Mouse (Mus musculus) intestine, postnatal 0 days (tissue): ENCODE data around the gene Arhgap24. TPM values are rescaled to one million over a fixed set of nuclear protein-coding genes. Genes with fewer than 3 reads are reported as not detected.

ENCODE experiments used
- ATAC-seq: fragments of 200-750 bp; cut with Nextera tagmentation; 2 replicates; pipeline ENCODE4 v1.8.0; 2017; ENCODE audit warnings: mild to moderate bottlenecking, moderate TSS enrichment, moderate library complexity
- H3K27ac ChIP-seq: fragments of 300-500 bp; sonication (generic); 2 replicates; pipeline ENCODE4 v1.5.1; 2014; ENCODE audit warnings: mild to moderate bottlenecking, low read depth, low read length, moderate library complexity
- H3K27me3 ChIP-seq: fragments of 300-500 bp; sonication (generic); replicated peaks from 2 replicates; pipeline ENCODE4 v1.6.1; 2014; ENCODE audit warnings: low read length, mixed read lengths; ENCODE audit not compliant: control insufficient read depth, insufficient read depth
- H3K36me3 ChIP-seq: fragments of 300-500 bp; sonication (generic); 2 replicates; pipeline ENCODE4 v1.6.1; 2014; ENCODE audit warnings: mild to moderate bottlenecking, moderate library complexity; ENCODE audit not compliant: control insufficient read depth, insufficient read depth
- H3K4me1 ChIP-seq: fragments of 300-500 bp; sonication (generic); replicated peaks from 2 replicates; pipeline ENCODE4 v1.6.1; 2014; ENCODE audit warnings: antibody characterized with exemption, low read length, mixed read lengths; ENCODE audit not compliant: control insufficient read depth, insufficient read depth
- H3K4me2 ChIP-seq: fragments of 300-500 bp; sonication (generic); replicated peaks from 2 replicates; pipeline ENCODE4 v1.6.1; 2014; ENCODE audit warnings: low read depth, mild to moderate bottlenecking, moderate library complexity
- H3K4me3 ChIP-seq: fragments of 300-500 bp; sonication (generic); 2 replicates; pipeline ENCODE4 v1.5.1; 2014; ENCODE audit warnings: low read depth, low read length
- H3K9ac ChIP-seq: fragments of 300-500 bp; sonication (generic); 2 replicates; pipeline ENCODE4 v1.6.1; 2014; ENCODE audit warnings: mild to moderate bottlenecking, low read depth, low read length
- H3K9me3 ChIP-seq: fragments of 300-500 bp; sonication (generic); 2 replicates; pipeline ENCODE4 v1.6.1; 2016; ENCODE audit warnings: mixed run types; ENCODE audit not compliant: control insufficient read depth
- CTCF ChIP-seq: sonication (generic); IDR thresholded peaks from 2 replicates; pipeline ENCODE4 v1.5.1; 2016; ENCODE audit warnings: low read depth, mild to moderate bottlenecking, control low read depth, antibody characterized with exemption, moderate library complexity
- WGBS: fragments of 180-500 bp; shearing (Covaris S2); extraction: QIAGEN DNeasy Blood & Tissue Kit; methylation state at CpG from one replicate; pipeline ENCODE4 v1.1.7; 2014; 5-methylcytosine and 5-hydroxymethylcytosine counted together
- polyA plus RNA-seq: library from polyadenylated mRNA; unstranded; fragments of >200 nt; fragmentation: Nextera tagmentation; extraction: Ambion mirVana; gene quantifications from 2 replicates; pipeline ENCODE4 v1.2.1, GENCODE M21; 2015

Gene Arhgap24
- polyA plus RNA-seq, 1 experiment from 2014 or later = 7.6 TPM

- Histone ChIP-seq H3K36me3 (no peaks in the 10 kb centered on the region), H3K4me3 (no peak overlapping the region), H3K9ac (no peak overlapping the region), H3K27me3 (no peaks in the 10 kb centered on the region), H3K4me2 (no peak overlapping the region), H3K9me3 (no peaks in the 10 kb centered on the region), H3K4me1 (no peaks in the 10 kb centered on the region), H3K27ac (no peak overlapping the region)
- WGBS = 80% methylated on average over 10 of the region's 10 CpGs
- TF ChIP-seq CTCF = no peak
- no peak for ATAC-seq
These were observed 284.5 kb downstream of the Arhgap24 start for GRCm38 (mm10) chr5:102765694-102766093.

- no peak overlapping the region for H3K27ac ChIP-seq
- no peaks in the 10 kb centered on the region for H3K4me1 ChIP-seq
- no peak for ATAC-seq
- no peaks in the 10 kb centered on the region for H3K27me3 ChIP-seq
- WGBS = 87% methylated on average over 6 of the region's 6 CpGs
- H3K9me3 ChIP-seq = no peaks in the 10 kb centered on the region
- no peak overlapping the region for H3K9ac ChIP-seq
- H3K4me2 ChIP-seq = no peak overlapping the region
- TF ChIP-seq CTCF = peak; percentile 80
- no peak overlapping the region for H3K4me3 ChIP-seq
- H3K36me3 ChIP-seq = no peaks in the 10 kb centered on the region
These were observed 285.3 kb downstream of the Arhgap24 start for GRCm38 (mm10) chr5:102766311-102767057.

GRCm38 (mm10) chr5:102767058-102767444, 285.9 kb downstream of the Arhgap24 start:
- Histone ChIP-seq H3K9ac (no peak overlapping the region), H3K4me3 (no peak overlapping the region), H3K27ac (no peak overlapping the region), H3K27me3 (no peaks in the 10 kb centered on the region), H3K36me3 (no peaks in the 10 kb centered on the region), H3K4me1 (no peaks in the 10 kb centered on the region), H3K9me3 (no peaks in the 10 kb centered on the region), H3K4me2 (no peak overlapping the region)
- no peak for ATAC-seq
- no peak for TF ChIP-seq CTCF
- WGBS = 90% methylated on average over 4 of the region's 4 CpGs

- Histone ChIP-seq H3K9me3 (no peaks in the 10 kb centered on the region), H3K27ac (no peak overlapping the region), H3K4me3 (no peak overlapping the region), H3K9ac (no peak overlapping the region), H3K4me2 (no peak overlapping the region), H3K27me3 (no peaks in the 10 kb centered on the region), H3K36me3 (no peaks in the 10 kb centered on the region), H3K4me1 (no peaks in the 10 kb centered on the region)
- no peak for TF ChIP-seq CTCF
- 75% methylated on average over 7 of the region's 7 CpGs for WGBS
- no peak for ATAC-seq
These were observed 286.6 kb downstream of the Arhgap24 start for GRCm38 (mm10) chr5:102767822-102768221.

DNA sequence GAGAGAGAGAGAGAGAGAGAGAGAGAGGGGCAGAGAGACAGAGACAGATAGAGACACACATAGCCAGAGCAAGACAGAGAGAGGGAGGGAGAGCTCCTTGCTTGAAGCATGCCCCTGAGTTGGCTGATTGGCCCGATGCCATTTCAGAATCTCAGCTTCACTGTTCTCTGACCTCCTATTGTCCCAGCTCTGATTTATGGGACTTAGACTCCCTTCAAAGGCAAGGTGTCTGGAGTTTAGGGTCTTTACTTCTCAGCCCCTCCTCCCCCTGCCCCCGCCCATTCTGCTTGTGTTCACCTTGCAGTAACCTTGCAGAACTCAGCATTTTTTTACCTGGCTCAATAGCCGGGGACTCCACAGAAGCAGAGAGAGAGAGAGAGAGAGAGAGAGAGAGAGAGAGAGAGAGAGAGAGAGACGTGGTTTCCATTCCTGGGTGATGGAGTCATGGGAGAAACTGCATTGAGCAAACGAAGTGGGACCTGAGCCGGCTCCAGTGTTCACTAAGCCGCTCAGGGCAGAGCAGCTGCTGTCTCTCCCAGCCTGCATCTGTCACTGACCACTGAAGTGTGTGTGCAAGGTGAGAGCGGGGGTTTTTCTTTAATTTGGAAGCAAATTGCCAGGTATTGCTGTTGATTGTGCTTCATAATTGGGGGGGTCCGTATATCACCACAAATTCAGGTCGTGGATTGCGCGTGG, 287.3 kb downstream of the Arhgap24 start:
- Histone ChIP-seq H3K9ac (no peak overlapping the region), H3K27me3 (no peaks in the 10 kb centered on the region), H3K4me1 (no peaks in the 10 kb centered on the region), H3K4me3 (no peak overlapping the region), H3K4me2 (0 out of 2 replicates have a peak overlapping the region, but pooled peaks have one; percentile 21), H3K27ac (no peak overlapping the region), H3K36me3 (no peaks in the 10 kb centered on the region), H3K9me3 (no peaks in the 10 kb centered on the region)
- TF ChIP-seq CTCF = no peak
- WGBS = 17% methylated on average over 12 of the region's 12 CpGs
- ATAC-seq = no peak

GRCm38 (mm10) chr5:102770611-102771010, 289.4 kb downstream of the Arhgap24 start:
- 43% methylated on average over 7 of the region's 7 CpGs for WGBS
- no peak overlapping the region for H3K9ac ChIP-seq
- no peak for ATAC-seq
- H3K4me1 ChIP-seq = no peaks in the 10 kb centered on the region
- no peak for TF ChIP-seq CTCF
- H3K27ac ChIP-seq = no peak overlapping the region
- H3K4me2 ChIP-seq = no peak overlapping the region
- no peak overlapping the region for H3K4me3 ChIP-seq
- H3K36me3 ChIP-seq = no peaks in the 10 kb centered on the region
- H3K9me3 ChIP-seq = no peaks in the 10 kb centered on the region
- no peaks in the 10 kb centered on the region for H3K27me3 ChIP-seq
